Comparison of ENCODE assay signal across 8 mouse cellular contexts in genomic region chr5:33630615-33631014, GRCm38 (mm10). TPM values are rescaled to one million over a fixed set of nuclear protein-coding genes. Genes with fewer than 3 reads are reported as not detected.
DNase-seq lines count a peak whose midpoint lies in the region; ATAC-seq and TF ChIP-seq lines count a peak whose summit lies in the region.

No protein-coding gene starts in this region.

- ATAC-seq in CD4-positive, CD25-positive, alpha-beta regulatory T cell, adult 4 months: no peak
- ATAC-seq in forebrain, embryonic 15.5 days (replicated peaks): no peak
- ATAC-seq in intestine, postnatal 0 days: peak; percentile 58

- TF ChIP-seq CTCF in intestine, postnatal 0 days (IDR thresholded peaks at IDR 0.05; ENCODE audit: low read depth): no peak

- intact Hi-C loops in left cerebral cortex, postnatal 25 days (cut with DNase I): no loop called here

- no peaks in the 10 kb centered on the region for H3K9me3 ChIP-seq in forebrain, embryonic 15.5 days
- H3K9me3 ChIP-seq in intestine, postnatal 0 days (ENCODE audit: control insufficient read depth): no peaks in the 10 kb centered on the region

- H3K4me3 ChIP-seq in forebrain, embryonic 15.5 days: peak overlapping the region; percentile 85
- no peak overlapping the region; the same call in 1 of the 2 replicates for H3K4me3 ChIP-seq in intestine, postnatal 0 days (ENCODE audit: low read depth, low read length)

- no peaks in the 10 kb centered on the region for H3K36me3 ChIP-seq in forebrain, embryonic 15.5 days
- H3K36me3 ChIP-seq in intestine, postnatal 0 days (ENCODE audit: control insufficient read depth, insufficient read depth): no peaks in the 10 kb centered on the region
- no peaks in the 10 kb centered on the region for H3K36me3 ChIP-seq in splenic B cell, adult 2 months (ENCODE audit: control insufficient read depth, insufficient read depth, low read length, poor library complexity, severe bottlenecking)

- H3K4me2 ChIP-seq in forebrain, embryonic 15.5 days (replicated peaks): peak overlapping the region; percentile 57
- peak overlapping the region; percentile 89 for H3K4me2 ChIP-seq in intestine, postnatal 0 days (replicated peaks; ENCODE audit: low read depth)

- 76% methylated on average over 4 of the region's 4 CpGs for WGBS in forebrain, embryonic 15.5 days
- 33% methylated on average over 4 of the region's 4 CpGs for WGBS in intestine, postnatal 0 days

- no peaks in the 10 kb centered on the region for H3K27me3 ChIP-seq in forebrain, embryonic 15.5 days
- H3K27me3 ChIP-seq in intestine, postnatal 0 days (replicated peaks; ENCODE audit: control insufficient read depth, insufficient read depth, low read length): no peaks in the 10 kb centered on the region
- no peaks in the 10 kb centered on the region for H3K27me3 ChIP-seq in splenic B cell, adult 2 months (ENCODE audit: control insufficient read depth, insufficient read depth, low read length, poor library complexity, severe bottlenecking)

- DNase-seq in CD4-positive, CD25-positive, alpha-beta regulatory T cell, adult 2 months (ENCODE audit: low read depth, low spot score): peak; percentile 18
- DNase-seq in 3T3-L1 (ENCODE audit: low read depth, low spot score): peak; percentile 50
- peak; percentile 10 for DNase-seq in splenic B cell, adult 2 months (ENCODE audit: low read depth, low spot score)
- no peak for DNase-seq in left cerebral cortex, postnatal 25 days (ENCODE audit: low spot score in 2 of 2)
- no peak for DNase-seq in adrenal gland, postnatal 25 days

- peaks cover 20% of the 10 kb centered on the region for H3K4me1 ChIP-seq in forebrain, embryonic 15.5 days
- peaks cover 6% of the 10 kb centered on the region; the same call in 1 of the 2 replicates for H3K4me1 ChIP-seq in intestine, postnatal 0 days (replicated peaks; ENCODE audit: control insufficient read depth, insufficient read depth, low read length)

- H3K27ac ChIP-seq in forebrain, embryonic 15.5 days (replicated peaks): no peak overlapping the region
- peak overlapping the region; percentile 93 for H3K27ac ChIP-seq in intestine, postnatal 0 days (ENCODE audit: low read depth, low read length)

- H3K9ac ChIP-seq in forebrain, embryonic 15.5 days (replicated peaks): peak overlapping the region; percentile 56; the same call in 1 of the 2 replicates
- H3K9ac ChIP-seq in intestine, postnatal 0 days (ENCODE audit: low read depth, low read length): peak overlapping the region; percentile 0; the same call in 1 of the 2 replicates

RNA-seq across cellular contexts. Expression of gene Gm9903, which starts 0.9 kb away (rescaled TPM):
- 1 to 10 TPM in 1 of 2 experiments, not detected in 1; 1.6 TPM for polyA plus RNA-seq in CD4-positive, CD25-positive, alpha-beta regulatory T cell, adult 4 months (2017; shearing (Covaris generic))
- polyA plus RNA-seq in forebrain, embryonic 15.5 days (2015; fragmentation: Nextera tagmentation; extraction: Ambion mirVana): 0.60 and 0.75 TPM in 2 replicates
- polyA plus RNA-seq in intestine, postnatal 0 days (2015; fragmentation: Nextera tagmentation; extraction: Ambion mirVana): 0.42 and 0.52 TPM in 2 replicates
- total RNA-seq in left cerebral cortex, postnatal 25 days (2021): under 1 TPM; 0.80 to 0.98 TPM
- total RNA-seq in adrenal gland, postnatal 25 days (2021): 0.64 TPM in 1 of 2 replicates, not detected in the other

RNA-seq across cellular contexts. Expression of gene Fam53a, which starts 1.2 kb away (rescaled TPM):
- 10 to 100 TPM; 19.9 to 23.5 TPM for polyA plus RNA-seq in CD4-positive, CD25-positive, alpha-beta regulatory T cell, adult 4 months (2017; shearing (Covaris generic))
- polyA plus RNA-seq in forebrain, embryonic 15.5 days (2015; fragmentation: Nextera tagmentation; extraction: Ambion mirVana): 44.0 and 47.8 TPM in 2 replicates
- 39.4 and 42.1 TPM in 2 replicates for polyA plus RNA-seq in intestine, postnatal 0 days (2015; fragmentation: Nextera tagmentation; extraction: Ambion mirVana)
- total RNA-seq in left cerebral cortex, postnatal 25 days (2021): 10 to 100 TPM; 23.0 to 27.6 TPM
- 23.5 and 37.0 TPM in 2 replicates for total RNA-seq in adrenal gland, postnatal 25 days (2021)

RNA-seq across cellular contexts. Expression of gene Slbp, which starts 21.8 kb away (rescaled TPM):
- polyA plus RNA-seq in CD4-positive, CD25-positive, alpha-beta regulatory T cell, adult 4 months (2017; shearing (Covaris generic)): 100 to 1,000 TPM; 123 to 141 TPM
- polyA plus RNA-seq in forebrain, embryonic 15.5 days (2015; fragmentation: Nextera tagmentation; extraction: Ambion mirVana): 129 and 141 TPM in 2 replicates
- polyA plus RNA-seq in intestine, postnatal 0 days (2015; fragmentation: Nextera tagmentation; extraction: Ambion mirVana): 91.4 and 92.9 TPM in 2 replicates
- total RNA-seq in left cerebral cortex, postnatal 25 days (2021): 10 to 100 TPM; 23.3 to 23.6 TPM
- total RNA-seq in adrenal gland, postnatal 25 days (2021): 48.6 and 54.7 TPM in 2 replicates

RNA-seq across cellular contexts. Expression of gene Tacc3, which starts 27.3 kb away (rescaled TPM):
- 10 to 100 TPM; 18.2 to 32.2 TPM for polyA plus RNA-seq in CD4-positive, CD25-positive, alpha-beta regulatory T cell, adult 4 months (2017; shearing (Covaris generic))
- polyA plus RNA-seq in forebrain, embryonic 15.5 days (2015; fragmentation: Nextera tagmentation; extraction: Ambion mirVana): 91.5 and 98.2 TPM in 2 replicates
- polyA plus RNA-seq in intestine, postnatal 0 days (2015; fragmentation: Nextera tagmentation; extraction: Ambion mirVana): 37.3 and 39.3 TPM in 2 replicates
- total RNA-seq in left cerebral cortex, postnatal 25 days (2021): 1 to 10 TPM; 5.5 to 5.9 TPM
- total RNA-seq in adrenal gland, postnatal 25 days (2021): 14.2 and 14.4 TPM in 2 replicates

RNA-seq across cellular contexts. Expression of gene Tmem129, which starts 27.6 kb away (rescaled TPM):
- polyA plus RNA-seq in CD4-positive, CD25-positive, alpha-beta regulatory T cell, adult 4 months (2017; shearing (Covaris generic)): 10 to 100 TPM; 33.7 to 42.9 TPM
- 31.0 and 35.0 TPM in 2 replicates for polyA plus RNA-seq in forebrain, embryonic 15.5 days (2015; fragmentation: Nextera tagmentation; extraction: Ambion mirVana)
- polyA plus RNA-seq in intestine, postnatal 0 days (2015; fragmentation: Nextera tagmentation; extraction: Ambion mirVana): 18.5 and 18.8 TPM in 2 replicates
- total RNA-seq in left cerebral cortex, postnatal 25 days (2021): 10 to 100 TPM; 25.6 to 27.6 TPM
- 27.7 and 29.5 TPM in 2 replicates for total RNA-seq in adrenal gland, postnatal 25 days (2021)

Comparison
In these comparisons a context has a peak if more than half of its experiments do, and no peak if none do; other contexts are left out.
1. DNase-seq: peak in CD4-positive, CD25-positive, alpha-beta regulatory T cell, adult 2 months (single experiment), 3T3-L1 (single experiment) and splenic B cell, adult 2 months (single experiment); none in left cerebral cortex, postnatal 25 days (0 of 2) and adrenal gland, postnatal 25 days (single experiment).